Mouse (Mus musculus) cerebellum, adult 2 months (tissue): ENCODE measurements at regions not wholly inside any gene's neighbourhood (a gene's known extent, or its start where the extent isn't known, plus 50 kb on each side); places are given as distances from the start of the nearest gene placed in this dataset.

Experiments
- DNase-seq, 2 experiments: peaks; one replicate each; pipeline ENCODE4 v3.0.0; 2021
- H3K27ac ChIP-seq: fragments of 200-500 bp; 2 replicates; pipeline ENCODE4 v1.5.1; 2012; ENCODE audit warnings: low read length, control low read depth, inconsistent platforms; ENCODE audit not compliant: insufficient read depth
- H3K27me3 ChIP-seq: fragments of 200-500 bp; 2 replicates; pipeline ENCODE4 v1.6.1; 2012; ENCODE audit warnings: inconsistent platforms, mild to moderate bottlenecking, low read length, moderate library complexity; ENCODE audit not compliant: control insufficient read depth, insufficient read depth
- H3K4me1 ChIP-seq: fragments of 200-500 bp; 2 replicates; pipeline ENCODE4 v1.6.1; 2011; ENCODE audit warnings: low read length; ENCODE audit not compliant: control insufficient read depth, insufficient read depth
- H3K4me3 ChIP-seq: fragments of 200-500 bp; replicated peaks from 2 replicates; pipeline ENCODE3; 2011; ENCODE audit warnings: mild to moderate bottlenecking, low read depth, low read length, control low read depth; ENCODE audit not compliant: insufficient read depth
- CTCF ChIP-seq: fragments of 200-500 bp; IDR thresholded peaks from 2 replicates; pipeline ENCODE4 v1.5.1; 2011; ENCODE audit warnings: low read depth, mild to moderate bottlenecking, control low read depth, low read length, moderate library complexity, borderline replicate concordance; ENCODE audit not compliant: insufficient read depth
- POLR2A ChIP-seq: fragments of 200-500 bp; IDR thresholded peaks from 2 replicates; pipeline ENCODE4 v1.6.1; 2011; ENCODE audit warnings: low read length, control low read depth, borderline replicate concordance; ENCODE audit not compliant: insufficient read depth
- WGBS: fragments of 180-500 bp; shearing (Covaris S2); methylation state at CpG from one replicate; pipeline ENCODE4 v1.1.7; 2018; 5-methylcytosine and 5-hydroxymethylcytosine counted together

DNA sequence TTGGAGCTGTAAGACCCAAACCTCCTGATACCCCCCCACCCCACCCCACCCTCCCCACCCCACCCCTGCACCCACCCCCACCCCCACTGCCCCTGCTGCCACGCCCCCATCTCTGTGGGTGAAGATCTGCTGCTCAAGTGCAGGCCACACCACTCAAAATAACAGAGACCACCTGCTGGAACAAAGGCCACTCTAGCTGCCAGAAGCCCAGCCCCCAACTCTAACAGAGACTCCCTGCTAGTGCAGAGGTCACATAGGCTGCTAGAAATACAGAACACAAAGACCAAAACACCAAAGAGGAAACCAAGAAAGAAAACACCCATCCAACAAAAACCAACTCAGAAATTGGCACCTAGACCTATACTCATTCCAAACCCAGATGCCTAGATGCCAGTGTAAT is 58.9 kb downstream of the Olfr267 start:
- H3K27me3 ChIP-seq, result no peaks in the 10 kb centered on the region
- WGBS, result 11% methylated on average over 1 of the region's 1 CpGs
- no peak for DNase-seq
- H3K27ac ChIP-seq, result no peak overlapping the region
- no peak overlapping the region for H3K4me3 ChIP-seq
- TF ChIP-seq POLR2A, result no peak
- TF ChIP-seq CTCF, result no peak
- no peaks in the 10 kb centered on the region for H3K4me1 ChIP-seq

DNA sequence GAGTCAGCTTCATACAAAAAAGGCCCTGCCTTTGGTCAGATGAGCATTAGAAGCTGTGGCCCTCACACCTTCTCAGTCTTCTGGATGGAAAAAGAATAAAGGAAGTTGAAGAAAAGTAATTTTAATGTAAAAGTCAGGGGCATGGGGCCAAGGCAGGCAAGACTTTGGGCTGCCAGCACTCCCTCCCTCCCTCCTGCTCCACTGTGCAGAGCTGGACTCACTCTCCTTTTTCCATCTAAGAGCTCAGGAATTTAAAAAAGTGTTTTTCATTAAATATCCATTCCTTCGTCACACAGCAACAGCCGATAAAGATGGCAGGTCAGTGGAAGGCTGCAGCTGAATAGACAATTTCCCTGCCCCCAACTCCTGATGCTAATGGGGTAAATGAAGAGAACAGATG is 61.1 kb downstream of the Olfr267 start:
- WGBS, result 64% methylated on average over 2 of the region's 2 CpGs
- no peaks in the 10 kb centered on the region for H3K4me1 ChIP-seq

DNA sequence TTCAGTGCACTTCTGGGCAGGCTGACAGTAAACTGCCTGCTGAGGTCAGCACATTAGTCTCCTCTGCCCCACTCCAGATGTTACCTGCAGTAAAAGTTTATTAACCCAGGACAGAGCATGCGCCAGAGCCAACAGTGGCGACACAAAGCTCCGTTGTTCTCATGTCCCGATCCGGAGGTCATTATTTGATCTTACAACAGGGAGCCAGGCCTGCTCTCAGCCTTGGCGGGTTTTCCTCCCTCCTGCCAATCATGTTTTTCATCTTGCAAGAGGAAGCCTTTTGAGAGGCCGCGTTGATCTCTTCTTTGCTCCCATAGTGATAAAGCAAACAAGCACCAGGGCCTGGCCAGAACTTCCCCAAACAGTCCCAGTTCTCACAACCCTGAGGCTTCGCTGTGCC is 64.7 kb downstream of the Olfr267 start:
- no peak overlapping the region for H3K27ac ChIP-seq

More for the DNA sequence above, 61.1 kb downstream of the Olfr267 start:
- Histone ChIP-seq H3K4me3 (no peak overlapping the region), H3K27me3 (no peaks in the 10 kb centered on the region), H3K27ac (no peak overlapping the region)
- no peak for DNase-seq
- TF ChIP-seq CTCF (no peak), POLR2A (no peak)

DNA sequence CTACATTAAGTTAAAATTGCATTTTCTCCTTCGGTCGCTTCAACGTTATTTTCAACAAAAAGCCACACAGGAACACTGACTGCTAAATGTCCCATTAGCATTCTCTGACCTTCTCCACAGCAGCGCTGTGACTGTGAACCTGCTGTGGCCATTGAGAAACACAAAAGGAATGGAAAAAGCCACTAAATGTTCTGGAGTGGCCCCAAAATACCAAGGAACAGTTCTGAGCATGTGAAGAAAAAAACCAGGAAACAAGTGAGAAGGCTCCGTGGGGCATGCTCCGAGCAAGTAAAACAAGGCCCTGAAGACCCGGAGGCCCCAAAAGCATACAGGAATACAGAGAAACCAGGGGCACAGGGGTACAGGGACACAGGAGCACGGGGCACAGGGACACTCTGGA is 66.8 kb downstream of the Olfr267 start:
- Histone ChIP-seq H3K27ac (no peak overlapping the region), H3K4me1 (no peaks in the 10 kb centered on the region), H3K4me3 (no peak overlapping the region), H3K27me3 (no peaks in the 10 kb centered on the region; the same call in 1 of the 2 replicates)
- no peak for TF ChIP-seq POLR2A
- no peak for TF ChIP-seq CTCF
- 73% methylated on average over 8 of the region's 8 CpGs for WGBS
- DNase-seq, result peak in 1 of 2 experiments; percentile 6

More for the DNA sequence above, 64.7 kb downstream of the Olfr267 start:
- Histone ChIP-seq H3K27me3 (no peaks in the 10 kb centered on the region; the same call in 1 of the 2 replicates), H3K4me1 (no peaks in the 10 kb centered on the region), H3K4me3 (no peak overlapping the region)
- DNase-seq, result peak; percentile 10 to 35
- TF ChIP-seq POLR2A (no peak), CTCF (no peak)
- WGBS, result 38% methylated on average over 9 of the region's 9 CpGs

DNA sequence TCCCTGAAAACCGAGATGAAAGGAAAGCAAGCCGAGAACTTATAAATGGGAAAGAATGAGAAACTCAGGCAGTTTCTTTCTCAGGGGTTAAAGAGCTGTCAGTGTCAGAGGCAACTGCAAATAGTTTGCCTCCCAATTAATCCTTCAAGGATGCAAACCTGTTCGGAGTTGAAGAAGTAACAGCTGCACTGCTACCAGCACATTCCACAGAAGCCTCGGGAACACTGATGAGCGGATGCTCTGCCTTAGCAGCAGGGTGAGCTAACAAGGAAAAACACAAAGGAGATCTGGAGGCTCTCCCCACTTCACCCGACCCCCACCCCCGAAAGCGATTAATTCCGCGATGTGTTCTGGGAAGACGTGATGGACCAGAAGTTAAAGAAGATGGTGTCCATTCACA is 71.1 kb downstream of the Olfr267 start:
- Histone ChIP-seq H3K27ac (no peak overlapping the region), H3K4me3 (no peak overlapping the region), H3K27me3 (no peaks in the 10 kb centered on the region; the same call in 1 of the 2 replicates), H3K4me1 (no peaks in the 10 kb centered on the region)
- DNase-seq, result no peak
- TF ChIP-seq POLR2A (no peak), CTCF (no peak)
- WGBS, result 55% methylated on average over 11 of the region's 11 CpGs

DNA sequence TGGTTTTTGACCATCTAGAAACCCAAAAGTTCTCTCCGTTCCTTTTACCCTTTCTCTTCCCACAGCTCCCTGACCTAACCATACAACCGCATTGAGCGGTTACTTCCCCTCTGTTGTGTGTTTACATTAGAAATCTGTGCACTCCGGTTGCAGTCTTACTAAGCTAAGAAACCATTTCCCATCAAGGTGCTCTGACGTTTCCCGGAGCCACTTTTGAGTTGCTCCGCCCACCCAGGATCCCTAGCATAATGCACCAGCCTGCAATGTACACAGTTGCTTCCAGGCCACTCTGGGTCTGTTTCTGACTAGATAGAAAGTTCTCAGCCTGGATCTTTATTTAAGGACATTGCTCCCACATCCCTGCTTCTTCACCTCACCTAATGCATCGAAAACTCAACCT is 71.7 kb downstream of the Olfr267 start:
- no peaks in the 10 kb centered on the region; the same call in 1 of the 2 replicates for H3K27me3 ChIP-seq
- 87% methylated on average over 8 of the region's 8 CpGs for WGBS
- H3K27ac ChIP-seq, result no peak overlapping the region
- H3K4me1 ChIP-seq, result no peaks in the 10 kb centered on the region
- H3K4me3 ChIP-seq, result no peak overlapping the region
- TF ChIP-seq CTCF (no peak), POLR2A (no peak)
- no peak for DNase-seq

DNA sequence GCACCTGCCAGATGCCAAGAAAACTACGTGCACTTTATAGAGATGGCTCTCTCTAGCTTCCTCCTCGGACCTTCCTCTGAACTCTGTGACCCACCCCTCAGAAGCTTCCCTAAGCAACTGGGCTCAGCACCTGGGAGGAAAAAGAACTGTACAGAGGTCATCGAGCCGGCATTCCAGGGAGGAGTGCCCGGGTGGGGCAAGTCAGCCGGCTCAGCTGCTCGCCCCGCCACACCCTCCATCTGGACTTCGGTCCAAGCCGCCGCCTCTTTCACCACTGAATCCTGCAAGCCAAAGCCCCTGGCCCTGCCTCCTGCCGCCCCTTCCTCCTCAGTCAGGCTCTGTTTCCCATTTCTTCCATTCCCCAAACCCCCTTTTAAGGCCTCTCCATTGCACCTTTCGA is 73.3 kb downstream of the Olfr267 start:
- 68% methylated on average over 13 of the region's 13 CpGs for WGBS

DNA sequence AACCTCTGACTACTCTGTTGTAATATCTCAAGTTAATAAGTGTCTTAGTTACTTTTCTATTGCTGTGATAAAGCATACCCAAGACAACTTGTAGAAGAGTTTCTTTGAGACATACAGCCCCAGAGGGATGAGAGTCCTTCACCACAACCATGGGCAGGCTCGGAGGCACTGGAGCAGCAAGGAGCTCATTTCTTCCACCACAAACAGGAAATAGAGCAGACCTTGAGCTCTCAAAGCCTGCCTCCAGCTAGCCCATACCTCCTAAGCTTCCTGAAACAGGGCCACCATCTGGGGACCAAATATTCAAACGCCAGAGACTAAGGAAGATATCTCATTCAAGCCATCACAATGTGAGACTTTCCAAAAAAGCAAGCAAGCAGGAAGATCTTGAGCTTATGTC is 74.6 kb downstream of the Olfr267 start:
- no peak for DNase-seq
- Histone ChIP-seq H3K27me3 (no peaks in the 10 kb centered on the region), H3K27ac (no peak overlapping the region), H3K4me3 (no peak overlapping the region), H3K4me1 (no peaks in the 10 kb centered on the region)
- no peak for TF ChIP-seq POLR2A
- no peak for TF ChIP-seq CTCF
- 89% methylated on average over 2 of the region's 2 CpGs for WGBS

More for the DNA sequence above, 73.3 kb downstream of the Olfr267 start:
- Histone ChIP-seq H3K4me1 (no peaks in the 10 kb centered on the region), H3K27me3 (no peaks in the 10 kb centered on the region; the same call in 1 of the 2 replicates), H3K27ac (no peak overlapping the region), H3K4me3 (no peak overlapping the region)
- no peak for DNase-seq
- TF ChIP-seq CTCF (no peak), POLR2A (no peak)

DNA sequence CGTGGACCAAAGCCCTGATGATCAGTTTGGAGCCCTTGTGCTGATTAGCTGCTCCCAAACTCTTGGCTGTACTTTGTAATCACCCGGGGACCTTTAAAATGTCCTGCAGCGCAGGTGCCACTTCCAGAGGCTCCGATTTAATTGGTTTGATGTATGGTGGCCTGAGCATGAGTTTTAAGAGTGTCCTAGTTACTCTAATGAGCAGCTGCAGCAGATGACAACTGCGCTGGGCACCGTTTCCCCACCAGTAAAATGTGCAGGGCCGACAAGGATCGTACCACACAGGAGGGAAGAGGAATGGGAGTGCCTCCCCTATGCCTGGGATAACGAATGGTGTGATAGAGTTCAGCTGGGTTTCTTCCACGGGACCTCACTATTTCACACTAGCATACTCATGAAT is 75.3 kb downstream of the Olfr267 start:
- Histone ChIP-seq H3K27me3 (no peaks in the 10 kb centered on the region), H3K4me1 (no peaks in the 10 kb centered on the region), H3K27ac (no peak overlapping the region), H3K4me3 (no peak overlapping the region)
- DNase-seq, result no peak
- WGBS, result 85% methylated on average over 10 of the region's 10 CpGs
- TF ChIP-seq POLR2A (no peak), CTCF (no peak)
